Mouse (Mus musculus) testis, postnatal 14 days (tissue): Measurements from ENCODE around the gene Sval3.

Experiments used
- DNase-seq: peaks from one replicate; pipeline ENCODE4 v3.0.0; 2021; ENCODE audit warnings: low spot score

The Sval3 gene

DNA sequence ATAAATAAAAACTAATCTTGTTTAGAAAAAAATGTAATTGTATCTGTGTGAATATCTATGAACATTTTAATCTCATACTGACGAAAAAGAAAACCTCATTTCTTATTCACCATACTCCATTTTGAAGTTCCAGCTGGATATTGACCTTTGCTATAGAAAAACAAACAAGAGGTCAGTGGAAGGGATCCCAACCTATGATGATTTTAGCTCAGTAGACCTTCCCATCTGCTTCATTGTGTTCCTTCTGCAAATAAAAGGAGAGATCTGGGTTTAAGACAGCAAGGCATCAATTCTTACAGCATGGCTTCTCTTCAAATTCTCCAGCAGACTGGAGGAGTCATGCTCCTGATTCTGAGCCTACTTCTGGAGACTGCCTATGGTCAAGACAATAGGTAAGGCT, at the start of gene Sval3:
TSS of gene Sval3 (plus strand) at position 301 of the 400 bp plus-strand sequence.
- DNase-seq = no peak

DNA sequence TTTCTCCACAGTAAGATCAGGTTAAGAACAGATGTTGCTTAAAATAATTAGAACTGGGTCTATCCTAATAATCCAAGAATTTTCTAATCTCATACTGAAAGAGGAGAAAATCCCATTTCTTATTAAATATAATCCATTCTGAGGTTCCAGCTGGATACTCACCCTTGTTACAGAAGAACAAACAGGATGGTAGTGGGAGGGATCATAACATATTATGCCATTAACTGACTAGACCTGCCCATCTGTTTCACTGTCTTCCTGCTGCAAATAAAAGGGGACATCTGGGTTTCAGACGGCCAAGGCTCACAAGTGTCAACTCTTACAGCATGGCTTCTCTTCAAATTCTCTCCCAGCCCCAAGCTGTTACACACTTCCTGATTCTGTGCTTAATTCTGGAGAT, 16.6 kb upstream of the Sval3 start, which contains the start of gene Sval1:
TSS of gene Sval1 (plus strand) at position 301 of the 400 bp plus-strand sequence.
- DNase-seq = no peak
